In the genomic region with DNA sequence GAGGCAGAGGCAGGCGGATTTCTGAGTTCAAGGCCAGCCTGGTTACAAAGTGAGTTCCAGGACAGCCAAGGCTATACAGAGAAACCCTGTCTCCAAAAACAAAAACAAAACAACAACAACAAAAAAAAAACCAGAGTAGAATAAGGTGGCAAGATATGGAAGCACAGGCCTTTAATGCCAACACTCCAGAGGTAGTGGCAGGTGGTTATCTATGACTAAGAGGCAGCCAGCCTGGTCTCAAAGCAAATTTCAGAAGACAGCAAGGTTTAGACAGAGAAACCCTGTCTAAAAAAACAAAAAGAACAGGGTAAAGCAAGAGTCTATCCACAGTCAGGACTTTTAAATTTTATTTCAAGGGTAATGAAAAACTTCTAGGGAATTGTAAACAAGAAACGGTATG, we compare ENCODE assay signal across 9 mouse cellular contexts. TPM values are rescaled to one million over a fixed set of nuclear protein-coding genes. Genes with fewer than 3 reads are reported as not detected.
DNase-seq lines count a peak whose midpoint lies in the region; ATAC-seq lines count a peak whose summit lies in the region.
"Had no signal": no experiment of that assay in that cellular context is flagged by ENCODE, and none has a peak within 500 bp of the region (broad histone marks: within the 10 kb centered on the region; RNA-seq: fewer than 3 reads in every experiment).

No protein-coding gene starts in this region.

- peak overlapping the region; percentile 85 for H3K4me2 ChIP-seq in lung, embryonic 15.5 days
- H3K4me2 ChIP-seq in forebrain, embryonic 15.5 days (replicated peaks): peak overlapping the region; percentile 77
- peak overlapping the region; percentile 92 for H3K4me2 ChIP-seq in liver, embryonic 12.5 days
- peak overlapping the region; percentile 83; the same call in 1 of the 2 replicates for H3K4me2 ChIP-seq in stomach, embryonic 15.5 days

- no peak overlapping the region for H3K9ac ChIP-seq in lung, embryonic 15.5 days
- H3K9ac ChIP-seq in forebrain, embryonic 15.5 days (replicated peaks): no peak overlapping the region; the same call in 1 of the 2 replicates
- H3K9ac ChIP-seq in liver, embryonic 12.5 days: peak overlapping the region; percentile 85; the same call in 1 of the 2 replicates
- no peak overlapping the region for H3K9ac ChIP-seq in stomach, embryonic 15.5 days

- H3K4me3 ChIP-seq in lung, embryonic 15.5 days: no peak overlapping the region
- peak overlapping the region; percentile 98; the same call in 1 of the 2 replicates for H3K4me3 ChIP-seq in forebrain, embryonic 15.5 days
- H3K4me3 ChIP-seq in liver, embryonic 12.5 days: peak overlapping the region; percentile 90
- H3K4me3 ChIP-seq in stomach, embryonic 15.5 days (replicated peaks): peak overlapping the region; percentile 89; the same call in 1 of the 2 replicates

- peaks cover 29% of the 10 kb centered on the region for H3K36me3 ChIP-seq in lung, embryonic 15.5 days
- H3K36me3 ChIP-seq in forebrain, embryonic 15.5 days: peaks cover 32% of the 10 kb centered on the region
- peaks cover 40% of the 10 kb centered on the region for H3K36me3 ChIP-seq in liver, embryonic 12.5 days
- H3K36me3 ChIP-seq in stomach, embryonic 15.5 days: peaks cover 24% of the 10 kb centered on the region

- no peaks in the 10 kb centered on the region for H3K9me3 ChIP-seq in lung, embryonic 15.5 days
- H3K9me3 ChIP-seq in forebrain, embryonic 15.5 days: no peaks in the 10 kb centered on the region
- no peaks in the 10 kb centered on the region for H3K9me3 ChIP-seq in liver, embryonic 12.5 days (replicated peaks)
- no peaks in the 10 kb centered on the region for H3K9me3 ChIP-seq in stomach, embryonic 15.5 days

- no peaks in the 10 kb centered on the region for H3K27me3 ChIP-seq in lung, embryonic 15.5 days
- H3K27me3 ChIP-seq in forebrain, embryonic 15.5 days: no peaks in the 10 kb centered on the region
- H3K27me3 ChIP-seq in liver, embryonic 12.5 days (replicated peaks): no peaks in the 10 kb centered on the region; the same call in 1 of the 2 replicates
- no peaks in the 10 kb centered on the region for H3K27me3 ChIP-seq in stomach, embryonic 15.5 days (replicated peaks)

- H3K4me1 ChIP-seq in lung, embryonic 15.5 days: peaks cover 19% of the 10 kb centered on the region
- peaks cover 21% of the 10 kb centered on the region for H3K4me1 ChIP-seq in forebrain, embryonic 15.5 days
- H3K4me1 ChIP-seq in liver, embryonic 12.5 days: peaks cover 24% of the 10 kb centered on the region
- peaks cover 16% of the 10 kb centered on the region for H3K4me1 ChIP-seq in stomach, embryonic 15.5 days

- ATAC-seq in lung, embryonic 15.5 days (ENCODE audit: borderline replicate concordance, extremely low read depth, low FRiP score, low TSS enrichment): no peak
- ATAC-seq in forebrain, embryonic 15.5 days (replicated peaks): no peak
- ATAC-seq in liver, embryonic 12.5 days: no peak
- no peak for ATAC-seq in stomach, embryonic 15.5 days (ENCODE audit: insufficient read depth, low FRiP score, low read depth)

- WGBS in lung, embryonic 15.5 days: 66% methylated on average over 2 of the region's 2 CpGs
- WGBS in forebrain, embryonic 15.5 days: 93% methylated on average over 2 of the region's 2 CpGs
- 83% methylated on average over 2 of the region's 2 CpGs for WGBS in liver, embryonic 12.5 days (ENCODE audit: insufficient replicate concordance)
- 60% methylated on average over 2 of the region's 2 CpGs for WGBS in stomach, embryonic 15.5 days

- no peak overlapping the region for H3K27ac ChIP-seq in lung, embryonic 15.5 days
- H3K27ac ChIP-seq in forebrain, embryonic 15.5 days (replicated peaks): no peak overlapping the region
- peak overlapping the region; percentile 83 for H3K27ac ChIP-seq in liver, embryonic 12.5 days
- H3K27ac ChIP-seq in stomach, embryonic 15.5 days: no peak overlapping the region

- DNase-seq in lung, postnatal 4 days: no peak
- no peak for DNase-seq in T-cell, adult 2 months (ENCODE audit: low spot score)
- no peak for DNase-seq in right cerebral cortex, postnatal 36 days (ENCODE audit: low spot score in 2 of 2)
- DNase-seq: adrenal gland, postnatal 10 days; thymus, postnatal 25 days had no signal

RNA-seq across cellular contexts. Expression of a gene that starts 1.3 kb away (rescaled TPM):
- polyA plus RNA-seq in lung, embryonic 15.5 days (2015; fragmentation: Nextera tagmentation; extraction: Ambion mirVana): 18.8 and 20.5 TPM in 2 replicates
- polyA plus RNA-seq in forebrain, embryonic 15.5 days (2015; fragmentation: Nextera tagmentation; extraction: Ambion mirVana): 38.2 and 42.9 TPM in 2 replicates
- polyA plus RNA-seq in liver, embryonic 12.5 days (2016; fragmentation: Nextera tagmentation; extraction: Ambion mirVana): 14.9 and 15.0 TPM in 2 replicates
- 25.0 and 25.2 TPM in 2 replicates for polyA plus RNA-seq in stomach, embryonic 15.5 days (2015; fragmentation: Nextera tagmentation; extraction: Ambion mirVana)

RNA-seq across cellular contexts. Expression of a gene that starts 9.5 kb away (rescaled TPM):
- 12.3 and 16.8 TPM in 2 replicates for polyA plus RNA-seq in lung, embryonic 15.5 days (2015; fragmentation: Nextera tagmentation; extraction: Ambion mirVana)
- polyA plus RNA-seq in forebrain, embryonic 15.5 days (2015; fragmentation: Nextera tagmentation; extraction: Ambion mirVana): 1.2 and 1.4 TPM in 2 replicates
- 0.72 and 1.1 TPM in 2 replicates for polyA plus RNA-seq in liver, embryonic 12.5 days (2016; fragmentation: Nextera tagmentation; extraction: Ambion mirVana)
- polyA plus RNA-seq in stomach, embryonic 15.5 days (2015; fragmentation: Nextera tagmentation; extraction: Ambion mirVana): 13.2 and 18.2 TPM in 2 replicates

RNA-seq across cellular contexts. Expression of a gene that starts 15.6 kb away (rescaled TPM):
- polyA plus RNA-seq in lung, embryonic 15.5 days (2015; fragmentation: Nextera tagmentation; extraction: Ambion mirVana): 0.20 and 0.34 TPM in 2 replicates
- polyA plus RNA-seq in forebrain, embryonic 15.5 days (2015; fragmentation: Nextera tagmentation; extraction: Ambion mirVana): not detected in 2 replicates
- 28.3 and 29.8 TPM in 2 replicates for polyA plus RNA-seq in liver, embryonic 12.5 days (2016; fragmentation: Nextera tagmentation; extraction: Ambion mirVana)
- 5.9 and 6.2 TPM in 2 replicates for polyA plus RNA-seq in stomach, embryonic 15.5 days (2015; fragmentation: Nextera tagmentation; extraction: Ambion mirVana)

RNA-seq across cellular contexts. Expression of a gene that starts 34.5 kb away (rescaled TPM):
- polyA plus RNA-seq in lung, embryonic 15.5 days (2015; fragmentation: Nextera tagmentation; extraction: Ambion mirVana): 47.6 and 54.5 TPM in 2 replicates
- polyA plus RNA-seq in forebrain, embryonic 15.5 days (2015; fragmentation: Nextera tagmentation; extraction: Ambion mirVana): 4.9 and 6.9 TPM in 2 replicates
- polyA plus RNA-seq in liver, embryonic 12.5 days (2016; fragmentation: Nextera tagmentation; extraction: Ambion mirVana): 6.4 and 9.2 TPM in 2 replicates
- polyA plus RNA-seq in stomach, embryonic 15.5 days (2015; fragmentation: Nextera tagmentation; extraction: Ambion mirVana): 34.6 and 34.7 TPM in 2 replicates
